Mouse (Mus musculus) right cerebral cortex, postnatal 25 days (tissue): ENCODE measurements around the gene Odaph.
"Not testable (repeated sequence)": the region's sequence is repeated elsewhere in the genome, so short reads cannot be mapped to it uniquely, and the experiment has no call there.

Experiments
- DNase-seq: peaks from one replicate; pipeline ENCODE4 v3.0.0; 2022

Gene Odaph

GRCm38 (mm10) chr5:91987236-91987635, at the start of gene Odaph:
Gene Odaph (plus strand): TSS chr5:91987475.
- no peak for DNase-seq

- not testable (repeated sequence) for DNase-seq
These were observed 41.7 kb upstream of the Odaph start for GRCm38 (mm10) chr5:91945609-91946008.

DNA sequence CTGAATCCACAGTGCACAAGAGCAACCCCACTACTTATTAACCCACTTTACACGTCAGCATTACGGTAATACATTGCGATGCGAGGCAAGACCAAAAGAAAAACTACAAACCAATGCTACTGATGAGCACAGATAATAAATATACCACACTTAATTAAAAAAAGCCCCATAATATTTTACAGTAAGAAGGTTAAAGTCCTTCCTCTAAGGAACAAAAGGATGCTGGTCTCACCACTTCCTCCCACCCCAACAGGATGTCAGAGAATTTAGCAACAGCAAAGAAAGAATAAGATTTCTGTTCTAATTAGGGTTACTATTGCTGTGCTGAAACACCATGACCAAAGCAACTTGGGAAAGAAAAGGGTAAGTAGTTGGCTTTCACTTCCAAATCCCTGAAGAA, 40.3 kb upstream of the Odaph start:
- DNase-seq, result no peak

GRCm38 (mm10) chr5:91949441-91949840, 37.8 kb upstream of the Odaph start:
- no peak for DNase-seq

DNA sequence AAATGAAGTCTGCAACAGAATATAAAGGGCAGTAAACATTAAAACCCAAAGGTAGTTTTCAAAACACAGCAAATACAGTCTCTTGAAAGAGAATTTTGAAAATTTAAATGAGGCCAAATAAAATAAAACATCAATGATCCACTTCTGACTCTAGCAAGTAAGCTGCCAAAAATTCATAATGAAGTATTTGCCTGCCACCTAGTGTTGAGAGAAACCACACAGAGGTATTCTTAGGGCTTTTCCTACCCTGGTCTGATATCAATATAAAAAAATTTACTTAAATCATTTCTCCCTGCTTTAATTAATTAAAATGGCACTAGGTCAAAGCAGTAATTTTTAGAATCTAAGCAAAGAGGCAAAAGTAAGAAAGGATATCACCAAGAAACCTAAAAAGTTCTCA, 35.9 kb upstream of the Odaph start:
- no peak for DNase-seq

- no peak for DNase-seq
These were observed 30.1 kb upstream of the Odaph start for GRCm38 (mm10) chr5:91956991-91957760.

DNA sequence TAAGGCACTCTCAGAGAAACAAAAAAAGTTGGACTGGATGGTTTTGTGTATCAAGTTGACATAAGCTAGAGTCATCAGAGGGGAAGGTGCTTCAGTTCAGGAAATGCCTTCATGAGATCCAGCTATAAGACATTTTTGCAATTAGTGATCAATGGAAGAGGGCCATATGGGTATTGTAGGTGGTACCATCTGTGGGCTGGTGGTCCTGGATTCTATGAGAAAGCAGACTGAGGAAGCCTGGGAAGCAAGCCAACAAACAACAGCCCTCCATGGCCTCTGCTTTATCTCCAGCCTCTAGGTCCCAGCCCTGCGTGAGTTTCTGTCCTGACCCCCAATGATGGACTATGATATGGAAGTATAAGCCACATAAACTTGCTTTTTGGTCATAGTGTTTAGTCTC, 28.2 kb upstream of the Odaph start:
- DNase-seq, result no peak

GRCm38 (mm10) chr5:91959986-91960385, 27.3 kb upstream of the Odaph start:
- no peak for DNase-seq

GRCm38 (mm10) chr5:91960606-91961254, 26.5 kb upstream of the Odaph start:
- no peak for DNase-seq

DNA sequence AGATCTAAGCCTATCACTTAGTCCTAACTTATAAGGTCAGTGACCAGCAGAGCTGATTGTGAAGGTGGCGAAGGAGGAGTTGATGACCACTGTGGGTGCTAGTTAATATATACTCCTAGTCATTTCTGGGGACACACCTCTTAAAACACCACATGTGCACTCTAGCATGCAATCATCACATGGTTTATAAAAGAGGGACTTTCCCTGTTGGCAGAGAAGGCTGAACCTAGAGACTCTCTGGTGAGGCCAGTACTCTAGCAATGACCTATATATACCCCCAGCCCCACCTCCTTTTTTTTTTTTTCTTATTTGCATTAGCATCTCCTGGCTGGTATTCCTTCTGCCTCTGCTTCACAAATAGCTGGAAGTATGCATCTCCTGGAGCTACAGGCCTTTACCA, 25.9 kb upstream of the Odaph start:
- no peak for DNase-seq

- no peak for DNase-seq
These were observed 25.0 kb upstream of the Odaph start for GRCm38 (mm10) chr5:91962259-91962638.

GRCm38 (mm10) chr5:91962639-91963440, 24.4 kb upstream of the Odaph start, which contains the start of gene Rchy1:
Gene Rchy1 (minus strand): TSS chr5:91963068.
- peak; percentile 89 for DNase-seq

DNA sequence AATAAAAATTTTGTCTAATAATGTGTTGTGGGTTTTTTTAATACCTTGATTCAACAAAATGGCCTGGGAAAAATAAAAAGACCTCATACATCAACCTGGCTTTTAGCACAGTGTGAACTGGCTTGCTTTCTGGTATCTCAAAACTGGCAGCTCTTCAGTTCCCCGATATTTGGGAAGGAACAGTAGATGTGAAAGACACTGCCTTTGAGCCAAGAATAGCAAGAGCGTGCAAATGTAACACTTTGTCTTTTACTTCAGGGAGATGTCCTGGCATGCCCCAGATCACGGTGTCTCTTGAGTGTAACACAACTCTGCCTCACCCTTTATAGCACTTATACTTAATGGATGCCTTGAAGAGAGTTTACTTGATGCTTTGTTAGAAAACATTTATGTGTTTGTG, 15.2 kb upstream of the Odaph start:
- no peak for DNase-seq

DNA sequence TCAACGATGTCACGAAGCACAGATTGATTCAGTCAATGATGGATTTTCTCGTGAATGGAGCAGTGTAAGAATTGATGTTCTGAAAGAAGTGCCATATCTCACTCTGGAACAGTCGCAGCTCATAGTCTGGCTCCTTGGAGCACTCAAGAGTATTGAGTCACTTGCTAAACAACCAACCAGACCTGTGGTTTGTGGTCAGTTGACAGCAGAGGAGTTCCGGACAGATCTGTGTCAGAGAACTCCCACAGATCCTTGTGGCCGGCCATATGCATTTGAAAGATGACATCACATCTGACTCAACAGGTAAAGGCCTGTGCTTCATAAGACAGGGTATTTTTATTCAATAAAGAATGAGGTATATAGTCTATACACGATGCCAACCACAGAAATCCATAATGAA, 13.3 kb upstream of the Odaph start:
- DNase-seq, result no peak

DNA sequence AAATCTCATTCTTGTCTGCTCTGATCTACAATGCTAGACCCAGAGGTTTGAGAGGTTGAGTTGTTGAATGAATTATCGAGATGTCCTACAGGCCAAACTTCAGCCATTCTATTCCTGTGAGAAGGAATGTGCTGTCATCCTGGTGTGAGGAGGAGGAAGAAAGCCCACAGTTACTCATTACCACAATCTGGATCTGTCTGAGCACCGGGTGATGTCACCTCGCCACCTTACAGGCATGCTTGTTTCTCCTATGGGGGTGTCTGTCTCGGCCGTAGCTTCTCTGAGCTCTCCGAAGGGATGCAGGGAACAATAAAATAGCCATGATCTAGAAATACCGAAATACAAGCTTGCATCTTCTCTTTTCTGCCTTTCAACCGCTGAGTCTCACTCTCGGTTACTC, 11.5 kb upstream of the Odaph start:
- no peak for DNase-seq

DNA sequence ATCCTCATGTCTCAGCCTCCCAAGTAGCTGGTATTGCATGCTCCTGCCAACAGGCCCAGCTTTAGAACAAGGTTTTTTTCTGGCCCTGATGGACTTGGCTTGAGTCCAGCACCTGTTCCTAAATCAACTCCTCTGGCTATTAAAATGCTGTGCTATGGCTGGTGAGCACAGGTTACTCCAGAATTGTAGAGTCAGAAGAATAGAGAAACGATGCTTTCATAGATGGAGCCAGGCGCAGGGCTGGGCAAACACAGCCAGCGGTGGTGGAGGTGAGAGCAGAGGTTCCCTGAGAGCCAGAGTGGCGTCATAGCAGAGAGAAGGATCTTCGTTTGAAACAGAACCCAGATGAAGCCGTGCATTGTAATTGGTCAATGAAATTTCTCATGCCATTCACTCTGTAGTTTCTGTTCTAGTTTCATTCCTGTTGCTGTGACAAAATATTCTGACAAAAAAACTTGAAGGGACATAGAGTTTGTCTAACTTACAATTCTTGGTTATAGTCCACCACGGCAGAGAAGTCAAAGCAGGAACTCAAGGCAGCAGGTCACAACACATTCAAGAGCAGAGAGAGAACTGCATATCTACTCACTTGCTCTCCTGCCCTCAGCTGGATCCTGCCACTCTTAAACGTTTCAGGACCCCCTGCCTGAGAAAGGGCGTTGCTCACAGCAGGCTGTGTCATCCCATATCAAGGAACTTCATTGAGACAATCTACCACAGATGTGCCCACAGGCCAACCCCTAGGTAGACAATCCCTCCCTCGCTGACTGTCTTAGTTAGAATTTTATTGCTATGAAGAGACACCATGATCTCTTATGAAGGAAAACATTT, 10.5 kb upstream of the Odaph start:
- DNase-seq, result no peak

GRCm38 (mm10) chr5:91977397-91977770, 9.9 kb upstream of the Odaph start:
- DNase-seq, result no peak

GRCm38 (mm10) chr5:91981176-91981840, 6.0 kb upstream of the Odaph start:
- DNase-seq, result no peak

GRCm38 (mm10) chr5:91983490-91983889, 3.8 kb upstream of the Odaph start:
- no peak for DNase-seq

DNA sequence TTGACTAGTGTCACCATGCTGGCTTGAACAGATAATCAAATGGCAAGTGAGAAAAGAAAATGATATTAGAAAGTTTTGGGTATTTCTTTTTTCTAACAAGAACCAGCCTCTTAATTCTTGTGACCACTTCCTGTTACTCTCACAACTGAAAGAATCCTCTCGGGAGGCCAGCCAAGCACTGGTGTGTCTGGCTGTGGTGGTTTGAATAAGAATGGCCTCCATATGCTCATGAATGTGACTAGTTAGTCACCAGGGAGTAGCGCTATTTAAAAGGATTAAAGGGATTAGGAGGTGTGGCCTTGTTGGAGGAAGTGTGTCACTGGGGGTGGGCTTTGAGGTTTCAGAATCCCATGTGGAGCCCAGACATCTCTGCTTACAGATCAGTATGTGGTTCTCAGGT, 1.6 kb upstream of the Odaph start:
- DNase-seq, result no peak

GRCm38 (mm10) chr5:91987799-91988198, 524 bp downstream of the Odaph start:
- no peak for DNase-seq

DNA sequence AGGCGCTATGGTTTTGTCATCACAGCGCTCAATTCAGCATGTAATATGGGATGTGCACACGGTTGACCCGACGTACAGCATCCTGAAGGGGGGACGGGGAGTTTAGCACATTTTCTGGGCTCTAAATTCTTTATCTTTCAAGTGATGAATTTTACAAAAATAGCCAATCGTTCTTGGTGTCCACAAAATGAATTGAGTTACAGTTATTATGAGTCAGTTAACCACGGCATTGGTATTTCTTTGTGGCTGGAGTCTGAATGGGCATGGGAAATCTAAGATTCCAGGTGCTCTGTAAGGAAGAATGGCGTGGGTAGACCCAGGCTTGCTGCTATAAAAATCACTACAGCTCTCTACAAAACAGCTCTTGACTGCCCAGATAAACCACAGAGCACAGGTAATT, 2.0 kb downstream of the Odaph start:
- DNase-seq, result no peak
